Mouse (Mus musculus) heart, adult 8-10 months (tissue): ENCODE results near the gene Csrp1. TPM values are rescaled to one million over a fixed set of nuclear protein-coding genes. Genes with fewer than 3 reads are reported as not detected.

Experiments used
- DNase-seq: peaks from one replicate; pipeline ENCODE4 v3.0.0; 2022; ENCODE audit warnings: low spot score
- total RNA-seq, 4 experiments: library from RNA; stranded (reverse); gene quantifications; 2 replicates each; pipeline ENCODE4 v1.2.4; 2022

Gene Csrp1
- total RNA-seq, 4 experiments from 2014 or later, result 36.0 to 45.8 (median 40.9) TPM

- DNase-seq, result no peak
These were observed 12.2 kb downstream of the Csrp1 start for GRCm38 (mm10) chr1:135731897-135732684.

- DNase-seq, result peak; percentile 72
These were observed 14.5 kb downstream of the Csrp1 start for GRCm38 (mm10) chr1:135734225-135734937.

GRCm38 (mm10) chr1:135735460-135735859, 15.6 kb downstream of the Csrp1 start:
- DNase-seq, result no peak

- no peak for DNase-seq
These were observed 25.1 kb downstream of the Csrp1 start for GRCm38 (mm10) chr1:135744987-135745386.

GRCm38 (mm10) chr1:135746248-135746647, 26.4 kb downstream of the Csrp1 start:
- DNase-seq, result no peak

GRCm38 (mm10) chr1:135752737-135753348, 33.0 kb downstream of the Csrp1 start:
- DNase-seq, result peak; percentile 93

- peak; percentile 85 for DNase-seq
These were observed 35.4 kb downstream of the Csrp1 start for GRCm38 (mm10) chr1:135755287-135755686.

- DNase-seq, result no peak
These were observed 36.1 kb downstream of the Csrp1 start for GRCm38 (mm10) chr1:135755913-135756312.

- no peak for DNase-seq
These were observed 37.4 kb downstream of the Csrp1 start for GRCm38 (mm10) chr1:135757287-135757686.

GRCm38 (mm10) chr1:135759685-135760084, 39.8 kb downstream of the Csrp1 start:
- no peak for DNase-seq

GRCm38 (mm10) chr1:135760216-135760615, 40.4 kb downstream of the Csrp1 start:
- DNase-seq, result no peak

GRCm38 (mm10) chr1:135761728-135762127, 41.9 kb downstream of the Csrp1 start:
- no peak for DNase-seq

GRCm38 (mm10) chr1:135763503-135764205, 43.8 kb downstream of the Csrp1 start:
- DNase-seq, result no peak

- no peak for DNase-seq
These were observed 44.3 kb downstream of the Csrp1 start for GRCm38 (mm10) chr1:135764206-135764528.

- peak; percentile 75 for DNase-seq
These were observed 46.1 kb downstream of the Csrp1 start, which contains the start of gene Phlda3 for GRCm38 (mm10) chr1:135765645-135766591. Phlda3 (plus strand) TSS chr1:135766119.

- no peak for DNase-seq
These were observed 46.9 kb downstream of the Csrp1 start for GRCm38 (mm10) chr1:135766592-135767306.

- no peak for DNase-seq
These were observed 47.5 kb downstream of the Csrp1 start for GRCm38 (mm10) chr1:135767324-135767890.

- DNase-seq, result no peak
These were observed 48.5 kb downstream of the Csrp1 start for GRCm38 (mm10) chr1:135768400-135768799.

GRCm38 (mm10) chr1:135770237-135770636, 50.4 kb downstream of the Csrp1 start:
- DNase-seq, result no peak
